Mouse (Mus musculus): ENCODE measurements at regions not wholly inside any gene's neighbourhood (a gene's known extent, or its start where the extent isn't known, plus 50 kb on each side); places are given as distances from the start of the nearest gene placed in this dataset.

GRCm38 (mm10) chr3:52859848-52860247 is 157.2 kb downstream of the Cog6 start:
- DNase-seq (ENCODE audit: low spot score in 2 of 2): no peak

GRCm38 (mm10) chr3:52859266-52859825 is 157.7 kb downstream of the Cog6 start:
- no peak for DNase-seq (ENCODE audit: low spot score in 2 of 2)

GRCm38 (mm10) chr3:52858259-52858658 is 158.8 kb downstream of the Cog6 start:
- no peak for DNase-seq (ENCODE audit: low spot score in 2 of 2)

- no peak for DNase-seq (ENCODE audit: low spot score in 2 of 2)
Measured at GRCm38 (mm10) chr3:52857076-52857475, 160.0 kb downstream of the Cog6 start.

- no peak for DNase-seq (ENCODE audit: low spot score in 2 of 2)
Measured at GRCm38 (mm10) chr3:52854560-52854959, 162.5 kb downstream of the Cog6 start.

GRCm38 (mm10) chr3:52853126-52853525 is 163.9 kb downstream of the Cog6 start:
- no peak for DNase-seq (ENCODE audit: low spot score in 2 of 2)

GRCm38 (mm10) chr3:52845166-52845565 is 171.9 kb downstream of the Cog6 start:
- no peak for DNase-seq (ENCODE audit: low spot score in 2 of 2)

- DNase-seq (ENCODE audit: low spot score in 2 of 2): peak; percentile 86 to 91
Measured at GRCm38 (mm10) chr3:52843998-52844397, 173.0 kb downstream of the Cog6 start.

- no peak for DNase-seq (ENCODE audit: low spot score in 2 of 2)
Measured at GRCm38 (mm10) chr3:52842866-52843425, 174.1 kb downstream of the Cog6 start.

- peak; percentile 69 to 72 for DNase-seq (ENCODE audit: low spot score in 2 of 2)
Measured at GRCm38 (mm10) chr3:52840160-52840953, 176.7 kb downstream of the Cog6 start.

GRCm38 (mm10) chr3:52838020-52838419 is 179.0 kb downstream of the Cog6 start:
- no peak for DNase-seq (ENCODE audit: low spot score in 2 of 2)

- no peak for DNase-seq (ENCODE audit: low spot score in 2 of 2)
Measured at GRCm38 (mm10) chr3:52837527-52837926, 179.5 kb downstream of the Cog6 start.

GRCm38 (mm10) chr3:52836780-52837179 is 180.3 kb downstream of the Cog6 start:
- DNase-seq (ENCODE audit: low spot score in 2 of 2): no peak

- no peak for DNase-seq (ENCODE audit: low spot score in 2 of 2)
Measured at GRCm38 (mm10) chr3:52832421-52832820, 184.6 kb downstream of the Cog6 start.

- DNase-seq (ENCODE audit: low spot score in 2 of 2): peak in 1 of 2 experiments; percentile 16
Measured at GRCm38 (mm10) chr3:52831986-52832385, 185.1 kb downstream of the Cog6 start.

- no peak for DNase-seq (ENCODE audit: low spot score in 2 of 2)
Measured at GRCm38 (mm10) chr3:52830101-52830500, 186.9 kb downstream of the Cog6 start.

- no peak for DNase-seq (ENCODE audit: low spot score in 2 of 2)
Measured at GRCm38 (mm10) chr3:52829069-52829468, 188.0 kb downstream of the Cog6 start.

- no peak for DNase-seq (ENCODE audit: low spot score in 2 of 2)
Measured at GRCm38 (mm10) chr3:52828473-52828872, 188.6 kb downstream of the Cog6 start.

GRCm38 (mm10) chr3:52822848-52823247 is 194.2 kb downstream of the Cog6 start:
- DNase-seq (ENCODE audit: low spot score in 2 of 2): no peak

- DNase-seq (ENCODE audit: low spot score in 2 of 2): no peak
Measured at GRCm38 (mm10) chr3:52821450-52821849, 195.6 kb downstream of the Cog6 start.

GRCm38 (mm10) chr3:52818401-52818800 is 198.6 kb downstream of the Cog6 start:
- no peak for DNase-seq (ENCODE audit: low spot score in 2 of 2)

- no peak for DNase-seq (ENCODE audit: low spot score in 2 of 2)
Measured at GRCm38 (mm10) chr3:52817416-52817815, 199.6 kb downstream of the Cog6 start.

- no peak for DNase-seq (ENCODE audit: low spot score in 2 of 2)
Measured at GRCm38 (mm10) chr3:52815497-52815896, 201.5 kb downstream of the Cog6 start.
